Mouse (Mus musculus) megakaryocyte-erythroid progenitor cell, adult 5-6 weeks (primary cell): ENCODE results near the gene Fastkd1. TPM values are rescaled to one million over a fixed set of nuclear protein-coding genes. Genes with fewer than 3 reads are reported as not detected.
"Not testable (repeated sequence)": the region's sequence is repeated elsewhere in the genome, so short reads cannot be mapped to it uniquely, and the experiment has no call there.

Experiments used
- ATAC-seq: replicated peaks from 2 replicates; pipeline ENCODE4 v1.8.0; 2016; ENCODE audit warnings: mild to moderate bottlenecking, inconsistent platforms; ENCODE audit not compliant: severe bottlenecking, poor library complexity, low FRiP score, low TSS enrichment
- total RNA-seq, 2 experiments: library from RNA; stranded (forward) in 1 of 2; stranded (reverse) in 1 of 2; fragments of 200-1000, 215-1000 nt in 1 of 2; fragments of >200 nt in 1 of 2; fragmentation: Nextera tagmentation in 1 of 2; gene quantifications; 2 replicates each; pipeline ENCODE4 v1.2.3; 2014 to 2017

The Fastkd1 gene
- total RNA-seq (2014; fragmentation: Nextera tagmentation) = 21.4 and 25.6 TPM in 2 replicates
- total RNA-seq (2017) = 12.6 and 18.4 TPM in 2 replicates

GRCm38 (mm10) chr2:69712981-69713625, at the start of gene Fastkd1:
TSS of gene Fastkd1 (minus strand) at chr2:69713516.
- peak; percentile 100 for ATAC-seq

- no peak for ATAC-seq
These were observed 47.7 kb upstream of the Fastkd1 start for GRCm38 (mm10) chr2:69760980-69761379.

- ATAC-seq = no peak
These were observed 31.8 kb upstream of the Fastkd1 start for GRCm38 (mm10) chr2:69745091-69745490.

- peak; percentile 38 for ATAC-seq
These were observed 10.2 kb upstream of the Fastkd1 start for GRCm38 (mm10) chr2:69723519-69723825.

DNA sequence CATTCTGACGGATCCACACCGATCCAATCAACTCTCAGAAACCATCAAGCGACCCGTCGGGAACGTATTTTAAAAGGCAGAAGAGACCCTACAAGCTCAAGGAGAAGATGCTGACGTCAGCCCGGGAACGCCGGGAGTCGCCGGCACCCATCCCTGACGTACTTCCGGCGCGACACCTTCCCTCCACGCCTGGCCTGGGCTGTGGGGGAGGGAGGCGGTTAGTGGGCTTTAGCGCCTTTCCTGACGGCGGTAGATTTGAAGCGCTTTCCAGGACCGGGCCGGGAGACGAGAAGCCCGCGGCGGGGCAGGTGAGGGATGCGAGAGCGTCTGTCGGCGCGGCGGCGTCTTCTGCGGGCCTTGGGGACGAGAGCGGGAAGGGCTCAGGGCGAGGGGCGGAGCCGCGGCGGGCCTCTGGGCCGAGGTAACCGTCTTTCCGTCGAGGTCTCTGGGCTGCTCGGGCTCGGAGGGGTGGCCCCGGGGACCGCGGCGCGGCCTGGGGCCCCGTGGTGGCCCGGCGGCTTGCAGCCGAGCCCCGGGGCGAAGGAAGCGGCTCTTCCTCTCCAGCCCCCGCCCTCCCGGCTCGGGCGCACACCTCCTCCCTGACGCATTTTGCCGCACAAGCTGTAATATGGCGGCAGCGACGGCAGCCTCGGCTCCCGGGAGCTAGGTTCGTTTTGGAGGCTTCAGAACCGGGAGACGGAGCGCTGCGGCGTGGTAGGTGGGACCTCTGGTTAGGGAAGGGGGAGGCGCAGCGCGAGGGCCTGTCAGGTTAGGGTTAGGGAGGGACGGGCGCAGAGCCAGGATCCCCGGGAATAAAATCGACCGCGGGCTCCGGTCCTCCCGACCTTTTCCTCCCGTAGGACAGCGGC, 9.6 kb upstream of the Fastkd1 start:
- peak; percentile 86 for ATAC-seq

DNA sequence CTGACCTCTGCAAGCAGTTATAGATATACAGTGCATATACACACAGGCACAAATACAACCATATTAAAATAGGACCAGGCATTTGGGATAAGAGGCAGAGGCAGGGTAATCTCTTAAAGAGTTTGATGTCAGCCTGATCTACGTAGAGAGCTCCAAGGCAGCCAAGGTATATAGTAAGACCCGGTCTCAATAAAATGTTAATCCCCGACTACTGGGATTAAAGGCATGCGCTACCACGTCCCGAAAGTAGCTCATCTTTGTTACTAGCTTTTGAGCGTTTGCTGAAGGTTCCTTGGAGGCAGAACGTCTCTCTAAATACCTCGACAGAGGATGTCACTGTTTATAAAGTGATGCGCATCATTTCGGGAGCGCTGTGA, 8.9 kb upstream of the Fastkd1 start, which contains the start of gene Ppig:
Gene Ppig (plus strand): TSS at position 273 of the 377 bp plus-strand sequence.
- ATAC-seq = peak; percentile 7; the same call in 1 of the 2 replicates

DNA sequence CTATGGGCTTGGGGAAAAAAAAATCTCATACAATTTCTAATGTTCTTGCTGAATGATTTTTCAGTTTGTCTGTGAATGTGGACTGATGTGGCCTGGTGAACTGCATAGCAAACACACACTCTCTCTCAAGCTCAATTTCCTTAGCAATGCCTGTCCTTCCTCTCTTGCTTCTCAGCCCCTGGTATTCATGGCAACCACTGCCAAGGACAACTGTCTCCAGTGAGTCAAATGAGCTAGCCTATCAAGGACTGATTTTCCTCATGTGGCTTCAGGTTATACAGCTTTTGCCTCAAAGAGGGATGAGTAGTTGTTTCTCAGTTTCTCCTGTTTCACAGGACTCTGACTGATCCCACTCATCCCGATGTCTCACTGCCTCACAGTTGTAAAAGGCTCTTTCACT, 5.8 kb upstream of the Fastkd1 start:
- ATAC-seq = no peak

- ATAC-seq = no peak
These were observed 3.2 kb upstream of the Fastkd1 start for GRCm38 (mm10) chr2:69716483-69716882.

GRCm38 (mm10) chr2:69714126-69714525, 810 bp upstream of the Fastkd1 start:
- ATAC-seq = no peak

DNA sequence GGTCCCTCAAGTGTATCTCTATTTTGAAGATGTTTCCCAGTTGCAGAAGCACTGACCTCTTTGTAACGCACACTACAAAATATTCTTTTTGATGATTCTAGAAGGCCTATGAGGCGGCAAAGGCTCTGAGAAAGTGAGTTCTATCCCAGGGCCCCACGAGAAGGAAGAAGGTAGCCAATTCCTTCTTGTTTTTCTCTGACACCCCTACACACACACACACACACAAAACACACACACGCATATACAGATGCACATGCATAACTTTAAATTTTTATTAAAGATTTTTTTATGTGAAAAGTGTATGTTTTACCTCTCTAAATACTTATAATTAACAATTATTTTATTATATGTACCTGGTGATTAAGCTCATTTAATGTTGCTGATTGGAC, 304 bp upstream of the Fastkd1 start:
- ATAC-seq = no peak

DNA sequence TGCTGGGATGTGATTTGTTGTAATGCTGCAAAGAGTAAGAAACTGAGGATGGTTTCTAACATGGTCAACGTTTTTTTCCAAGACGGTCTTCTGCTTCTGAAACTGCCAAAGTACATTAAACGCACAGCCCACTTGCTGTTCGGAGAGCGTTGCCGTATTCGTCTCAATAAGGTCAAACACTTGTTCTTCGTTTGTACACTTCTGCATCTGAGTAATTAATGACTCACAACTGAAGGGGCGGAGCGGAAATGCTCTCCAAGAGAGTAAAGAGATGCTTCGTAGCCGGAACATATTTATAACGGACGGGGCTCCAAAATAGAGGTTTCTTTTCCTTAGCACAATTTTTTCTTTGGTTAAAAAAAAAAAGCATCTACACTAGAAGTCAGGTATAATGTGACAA, 1.1 kb downstream of the Fastkd1 start:
- ATAC-seq = no peak

DNA sequence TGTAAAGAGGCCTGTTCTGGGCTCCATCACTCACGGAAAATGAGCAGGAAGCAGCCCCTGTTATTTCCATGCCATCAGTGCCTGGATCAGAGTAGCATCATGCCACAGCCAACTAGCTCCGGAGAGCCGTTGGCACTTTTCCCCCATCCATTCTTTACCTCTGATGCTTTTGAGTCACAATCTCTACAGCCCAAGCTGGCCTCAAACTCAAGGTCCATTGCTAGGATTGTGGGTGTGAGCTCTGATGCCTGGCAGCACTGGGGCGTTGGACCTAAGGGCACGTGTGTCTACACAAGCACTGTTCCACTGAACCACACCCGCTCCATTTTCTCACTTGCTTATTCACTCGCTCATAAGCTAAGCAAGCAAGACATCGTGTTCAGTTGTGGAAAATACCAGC, 12.9 kb downstream of the Fastkd1 start:
- ATAC-seq = no peak

DNA sequence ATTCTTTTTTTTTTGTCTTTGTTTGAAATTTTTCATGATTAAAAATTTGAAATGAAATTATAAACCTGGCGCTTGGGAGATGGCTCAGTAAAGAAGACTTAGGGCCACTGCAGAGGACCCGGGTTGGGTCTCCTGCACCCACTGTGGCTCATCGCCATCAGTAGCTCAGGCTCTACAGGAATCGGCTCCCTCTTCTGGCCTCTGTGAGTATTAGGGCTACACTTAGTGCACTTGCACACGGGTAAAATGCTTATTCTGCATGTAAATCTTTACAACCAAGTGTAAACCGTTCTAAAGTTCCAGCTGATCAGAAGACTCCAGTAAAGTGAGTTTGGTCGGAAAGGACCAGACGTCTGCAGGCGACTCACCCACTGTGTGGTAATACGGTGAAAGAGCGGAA, 19.8 kb downstream of the Fastkd1 start:
- ATAC-seq = 0 out of 2 replicates have a peak, but pooled peaks have one; percentile 37

GRCm38 (mm10) chr2:69690843-69691242, 22.5 kb downstream of the Fastkd1 start:
- no peak for ATAC-seq

DNA sequence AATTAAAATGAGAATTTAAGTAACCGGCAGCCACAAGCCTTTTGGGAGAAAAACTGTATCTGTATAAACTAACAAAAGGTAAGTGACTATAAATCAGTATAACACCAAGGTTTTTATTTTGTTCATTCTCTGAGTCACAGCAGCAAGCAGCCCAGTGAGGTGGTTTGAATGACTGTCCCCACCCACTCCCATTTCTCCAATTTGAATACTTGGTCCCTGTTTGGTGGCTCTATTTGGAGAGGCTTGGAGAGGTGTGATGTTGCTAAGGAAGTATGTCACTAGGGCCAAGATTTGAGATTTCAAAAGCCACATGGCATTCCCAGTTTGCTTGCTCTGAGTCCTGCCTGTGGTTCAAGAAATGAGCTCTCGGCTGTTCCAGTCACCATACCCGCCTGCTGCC, 23.1 kb downstream of the Fastkd1 start:
- no peak for ATAC-seq

- no peak for ATAC-seq
These were observed 28.8 kb downstream of the Fastkd1 start for GRCm38 (mm10) chr2:69684488-69684887.

DNA sequence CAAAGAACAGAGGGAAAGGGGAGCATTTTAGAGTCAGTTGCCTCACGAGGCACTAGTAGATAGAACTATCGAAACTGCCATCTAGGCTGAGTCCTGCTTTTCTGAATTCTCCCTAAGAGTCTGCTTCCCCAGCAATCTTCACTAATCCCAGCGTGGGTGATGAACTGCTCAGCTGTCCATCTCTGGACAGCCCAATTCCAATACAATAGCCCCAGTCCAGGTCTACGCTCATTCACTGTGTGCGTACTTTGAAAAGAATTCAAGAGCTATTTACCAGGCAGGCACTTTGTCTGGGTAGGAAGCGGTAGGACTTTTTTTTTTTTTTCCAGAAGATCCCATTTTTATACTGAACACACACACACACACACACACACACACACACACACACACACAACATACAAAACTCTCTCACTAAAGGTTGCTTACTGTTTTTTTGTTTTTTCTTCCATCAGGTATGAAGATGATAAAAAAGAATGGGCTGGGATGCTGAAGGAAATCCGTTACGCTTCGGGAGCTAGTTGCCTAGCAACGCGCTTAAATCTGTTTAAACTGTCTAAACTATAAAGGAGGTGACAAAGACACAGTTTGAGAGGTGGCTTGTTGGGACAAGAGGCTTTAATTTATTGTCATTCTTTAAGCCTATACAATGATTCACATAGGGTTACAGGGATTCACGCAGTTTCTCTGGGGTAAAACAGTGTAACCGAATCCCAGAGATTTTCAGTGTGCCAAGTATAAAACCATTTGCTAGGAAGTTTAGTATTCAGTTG, 30.1 kb downstream of the Fastkd1 start:
- ATAC-seq = no peak

DNA sequence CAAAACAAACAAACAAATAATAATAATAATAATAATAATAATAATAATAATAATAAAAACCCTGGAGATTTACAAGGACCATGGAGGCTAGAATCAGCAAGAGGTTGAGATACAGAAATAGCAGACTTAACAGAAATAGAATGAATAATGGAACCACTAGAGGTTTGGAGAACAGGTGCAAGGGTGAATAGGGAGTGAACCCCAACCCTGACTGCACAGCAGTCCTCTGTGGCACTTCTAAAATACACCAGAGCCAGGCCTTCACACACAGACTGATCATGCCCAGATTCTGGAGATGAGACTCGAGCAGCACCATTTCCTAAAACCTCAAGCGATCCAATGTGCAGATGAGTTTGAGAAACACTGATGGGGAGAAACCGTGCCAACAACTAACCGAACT, 31.4 kb downstream of the Fastkd1 start:
- ATAC-seq = no peak

GRCm38 (mm10) chr2:69679990-69680389, 33.3 kb downstream of the Fastkd1 start:
- ATAC-seq = peak; percentile 68; the same call in 1 of the 2 replicates

GRCm38 (mm10) chr2:69677215-69677614, 36.1 kb downstream of the Fastkd1 start:
- ATAC-seq = not testable (repeated sequence)
